Mouse (Mus musculus): Measurements from ENCODE around the gene Rbm46. TPM values are rescaled to one million over a fixed set of nuclear protein-coding genes. Genes with fewer than 3 reads are reported as not detected.
A peak's percentile ranks its signal among the peaks of the same experiment; 100 is the strongest.

The Rbm46 gene
- total RNA-seq (2021), result 1.1 and 1.7 TPM in 2 replicates
- long read RNA-seq, experiment 1, partial matches to known transcripts, result 0 of 2 reads
- long read RNA-seq, experiment 1, other reads (novel, unspliced or antisense), result 2 of 2 reads
- long read RNA-seq, experiment 2, result 0 reads

DNA sequence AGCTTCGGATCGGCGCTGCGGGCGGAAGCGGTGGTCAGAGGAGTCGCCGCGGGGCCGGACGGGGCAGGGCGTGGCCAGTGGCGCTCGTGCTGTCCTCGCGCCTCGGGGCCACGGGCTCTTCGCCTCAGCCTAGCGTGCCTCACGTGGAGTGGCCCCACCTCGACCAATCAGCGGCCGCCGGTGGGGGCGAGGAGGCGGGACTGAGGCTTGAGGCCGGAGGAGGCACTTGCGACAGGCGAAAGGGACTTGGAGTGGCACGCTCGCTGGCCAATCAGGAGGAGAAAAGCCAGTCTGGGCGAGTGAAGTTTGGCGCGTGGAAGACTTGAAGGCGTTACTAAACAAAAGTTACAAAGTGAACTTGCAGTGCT, at the start of gene Rbm46:
TSS of gene Rbm46 (minus strand) at position 112 of the 368 bp plus-strand sequence.
- peak; percentile 88 for DNase-seq

DNA sequence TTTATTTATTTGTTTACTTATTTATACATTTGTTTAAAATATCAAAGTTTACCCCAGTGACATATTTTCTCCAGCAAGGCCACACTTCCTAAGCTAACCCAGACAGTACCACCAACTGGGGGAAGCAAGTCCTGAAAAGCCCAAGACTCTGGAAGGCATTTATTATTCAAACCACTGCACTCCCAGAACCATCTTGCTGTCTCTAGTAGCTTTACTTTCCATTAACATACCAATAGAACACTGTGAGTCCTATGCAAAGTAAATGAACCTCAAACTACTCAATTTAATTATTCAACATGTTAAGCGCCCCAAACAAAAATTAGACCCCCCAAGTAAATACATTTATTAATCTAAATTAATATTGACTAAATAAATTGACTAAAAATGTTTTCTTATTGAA, 39.3 kb upstream of the Rbm46 start:
- no peak for DNase-seq

DNA sequence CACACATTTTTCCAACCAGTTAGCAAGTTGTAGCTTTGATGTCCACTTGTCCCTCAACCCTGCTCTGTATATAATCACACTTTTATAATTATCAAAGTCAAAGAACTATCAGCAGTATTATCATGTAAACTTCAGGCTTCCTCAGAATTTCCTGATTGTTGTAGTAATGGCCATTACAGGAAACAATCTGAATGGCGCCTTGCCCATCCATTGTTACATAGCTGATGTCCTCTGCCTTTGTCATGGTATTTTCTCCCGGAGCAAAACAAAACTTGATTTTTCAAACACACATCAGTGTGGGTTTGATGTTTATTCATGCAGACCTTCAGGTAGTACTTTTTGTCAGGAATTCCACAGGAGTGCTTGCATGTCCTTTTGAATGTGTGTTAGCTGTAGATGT, 32.4 kb upstream of the Rbm46 start:
- no peak for DNase-seq

DNA sequence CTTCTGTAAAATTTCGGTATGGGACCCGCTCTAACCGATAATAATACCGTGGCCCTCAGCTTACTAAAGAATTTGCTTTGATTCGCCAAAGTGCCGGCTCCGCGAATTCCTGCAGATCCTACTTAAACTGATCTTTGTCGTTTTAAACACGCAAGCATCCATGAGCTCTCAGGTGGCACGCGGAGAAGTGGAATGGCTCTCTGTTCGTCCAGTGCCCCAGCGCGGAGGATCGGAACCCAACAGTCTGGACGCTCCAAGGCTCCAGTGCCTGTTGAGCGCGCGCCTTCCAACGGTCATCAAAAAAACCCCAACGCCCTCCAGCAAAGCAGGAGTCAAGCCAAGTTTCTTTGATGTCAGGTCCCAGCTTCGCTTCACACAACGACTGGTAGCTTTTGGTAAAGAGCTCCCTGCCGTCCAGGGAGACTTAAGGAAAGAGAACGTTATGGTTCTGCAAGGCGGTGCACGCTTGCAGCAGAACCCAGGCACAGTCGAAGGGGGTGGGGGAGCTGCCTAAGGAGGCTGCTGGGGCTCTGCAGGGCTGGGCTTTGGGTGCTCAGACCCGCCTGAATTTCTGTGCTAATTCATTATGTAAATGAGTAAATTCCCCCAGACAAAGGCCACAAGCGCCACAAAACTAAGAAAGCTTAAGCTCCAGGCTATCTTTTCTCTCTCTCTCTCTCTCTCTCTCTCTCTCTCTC, 28.1 kb upstream of the Rbm46 start:
- peak; percentile 6 for DNase-seq

DNA sequence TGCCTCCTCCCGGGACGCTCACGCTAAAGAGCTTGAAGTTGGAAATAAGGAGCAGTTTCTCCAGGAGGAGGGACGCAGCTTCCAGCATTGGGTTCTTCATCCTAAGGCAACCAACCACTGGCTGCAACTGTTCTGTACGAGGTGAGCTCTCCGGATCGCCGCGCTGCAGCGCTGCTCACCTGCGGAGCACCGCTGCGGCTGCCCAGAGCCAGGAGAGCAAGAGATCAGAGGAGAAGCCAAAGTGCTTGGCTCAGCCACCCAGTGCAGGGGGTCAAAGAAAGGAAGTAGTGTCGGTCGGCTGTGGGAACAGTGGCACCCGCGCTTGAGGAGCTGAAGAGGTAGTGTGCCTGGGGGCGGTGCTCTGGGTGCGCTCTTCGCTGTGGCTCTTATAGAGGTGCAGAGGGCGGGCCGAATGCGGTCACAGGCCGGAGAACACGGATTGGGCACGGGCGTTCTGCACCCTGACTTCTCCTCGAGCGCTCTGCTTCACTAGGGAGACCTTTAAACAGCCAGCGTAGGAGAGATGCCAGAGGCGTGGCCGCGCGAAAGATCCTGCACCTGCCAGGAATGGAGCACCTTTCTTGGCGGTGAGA, 27.4 kb upstream of the Rbm46 start, which contains the start of gene Lrat:
TSS of gene Lrat (minus strand) at position 361 of the 593 bp plus-strand sequence.
- DNase-seq, result peak; percentile 17

DNA sequence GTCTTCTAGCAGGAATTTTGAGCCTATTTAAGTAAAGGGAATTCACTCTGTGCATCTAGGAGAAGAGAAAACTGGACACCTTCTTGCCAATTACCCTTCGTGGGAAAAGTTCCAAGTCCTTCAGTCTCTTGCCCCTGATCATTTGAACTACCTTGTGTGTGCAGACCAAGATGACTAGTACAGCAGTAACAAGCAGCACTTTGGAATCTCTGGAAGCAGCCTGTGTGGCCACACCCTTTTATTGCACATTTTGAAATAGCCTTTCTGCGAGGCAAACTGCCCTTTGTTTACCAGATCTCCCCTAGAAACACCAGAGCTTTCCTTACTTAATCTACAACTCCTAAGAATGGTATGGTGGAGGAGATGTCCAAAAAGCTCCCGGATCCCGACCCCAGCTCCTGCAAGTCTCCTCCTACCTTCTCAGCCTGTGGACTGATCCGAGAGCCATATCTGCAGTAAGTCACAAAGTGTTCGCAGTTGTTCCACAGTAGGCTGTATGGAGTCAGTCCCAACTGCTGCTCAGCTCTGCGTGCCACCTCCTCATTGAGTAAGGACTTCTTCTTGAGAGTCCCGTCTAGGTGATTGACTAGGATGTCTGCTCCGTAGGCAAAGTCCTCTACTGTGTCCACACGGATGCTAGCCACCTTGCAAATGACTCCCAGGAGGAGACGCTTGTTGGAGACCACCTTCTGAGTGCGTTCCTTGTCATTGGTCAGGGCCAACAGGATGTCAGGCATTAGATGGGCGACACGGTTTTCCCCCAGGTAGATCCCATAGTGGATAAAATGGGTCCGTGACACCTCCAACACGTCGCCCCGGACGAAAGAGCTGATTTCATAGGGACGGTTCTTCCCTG, 26.7 kb upstream of the Rbm46 start:
- no peak for DNase-seq

DNA sequence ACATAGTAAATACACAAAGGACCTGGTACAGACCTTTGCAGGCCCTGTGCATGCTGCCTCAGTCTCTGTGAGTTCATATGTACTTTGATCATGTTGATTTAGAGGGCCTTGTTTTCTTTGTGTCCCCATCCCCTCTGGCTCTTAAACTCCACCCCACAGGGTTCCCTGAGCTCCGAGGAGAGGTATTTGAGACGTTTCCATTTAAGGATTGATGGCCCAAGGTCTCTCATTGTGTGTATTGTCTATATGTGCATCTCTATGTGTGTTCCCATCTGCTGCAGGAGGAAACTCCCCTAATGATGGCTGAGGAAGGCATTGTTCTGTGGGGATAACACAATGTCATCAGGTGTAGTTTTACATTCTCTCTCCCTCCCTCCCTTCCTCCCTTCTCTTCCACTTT, 12.6 kb upstream of the Rbm46 start:
- DNase-seq, result no peak

DNA sequence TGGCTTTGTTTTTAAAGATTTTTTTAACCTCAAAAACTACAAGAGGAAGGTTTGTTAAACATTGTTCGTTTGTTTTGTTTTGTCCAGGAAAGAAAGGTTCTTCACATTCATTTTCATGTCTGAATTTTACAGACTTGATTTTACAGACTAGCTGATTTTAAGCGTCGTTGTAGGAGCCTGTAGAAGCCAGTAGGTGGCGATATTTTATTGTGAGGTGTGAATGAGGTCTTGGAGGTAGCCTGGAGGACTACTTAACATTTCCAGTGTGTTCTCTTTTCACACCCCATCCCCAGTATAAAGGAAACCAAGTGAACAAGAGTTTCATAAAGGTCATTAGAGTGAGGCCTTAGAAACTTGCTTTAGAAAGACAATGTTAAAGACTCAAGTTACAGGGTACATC, 975 bp upstream of the Rbm46 start:
- DNase-seq, result peak; percentile 39

DNA sequence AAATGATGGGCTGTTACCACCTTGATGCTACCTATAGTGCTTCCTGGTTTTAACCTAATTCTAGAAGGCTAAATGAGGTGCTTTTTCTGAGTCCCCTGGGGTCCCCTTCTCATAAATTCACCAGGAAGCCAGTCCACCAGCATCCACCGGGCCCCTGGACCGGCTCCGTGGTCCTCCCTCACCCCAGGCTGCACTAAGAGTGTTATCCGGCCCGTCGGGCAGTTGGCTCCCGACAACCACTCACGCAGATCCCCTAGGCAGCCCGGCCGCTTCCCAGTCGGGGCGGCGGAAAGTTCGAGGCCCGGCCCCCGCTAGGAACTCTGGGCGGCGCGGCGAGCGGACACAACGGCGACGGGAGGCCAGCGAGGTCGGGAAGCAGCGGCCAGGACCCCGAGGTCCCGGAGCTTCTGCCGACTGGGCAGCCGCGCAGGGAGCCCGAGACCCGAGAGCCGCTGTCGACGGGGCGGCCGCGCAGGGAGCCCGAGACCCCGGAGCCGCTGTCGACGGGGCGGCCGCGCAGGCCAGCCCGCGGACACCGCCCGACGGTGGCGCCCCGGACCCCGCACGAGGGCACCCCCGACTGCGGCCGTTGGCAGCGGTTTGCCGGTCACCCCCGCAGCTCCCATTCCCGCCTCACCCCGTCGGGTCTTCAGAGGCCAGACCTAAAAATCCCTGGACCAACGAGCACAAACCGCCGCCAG, 462 bp downstream of the Rbm46 start:
- no peak for DNase-seq

DNA sequence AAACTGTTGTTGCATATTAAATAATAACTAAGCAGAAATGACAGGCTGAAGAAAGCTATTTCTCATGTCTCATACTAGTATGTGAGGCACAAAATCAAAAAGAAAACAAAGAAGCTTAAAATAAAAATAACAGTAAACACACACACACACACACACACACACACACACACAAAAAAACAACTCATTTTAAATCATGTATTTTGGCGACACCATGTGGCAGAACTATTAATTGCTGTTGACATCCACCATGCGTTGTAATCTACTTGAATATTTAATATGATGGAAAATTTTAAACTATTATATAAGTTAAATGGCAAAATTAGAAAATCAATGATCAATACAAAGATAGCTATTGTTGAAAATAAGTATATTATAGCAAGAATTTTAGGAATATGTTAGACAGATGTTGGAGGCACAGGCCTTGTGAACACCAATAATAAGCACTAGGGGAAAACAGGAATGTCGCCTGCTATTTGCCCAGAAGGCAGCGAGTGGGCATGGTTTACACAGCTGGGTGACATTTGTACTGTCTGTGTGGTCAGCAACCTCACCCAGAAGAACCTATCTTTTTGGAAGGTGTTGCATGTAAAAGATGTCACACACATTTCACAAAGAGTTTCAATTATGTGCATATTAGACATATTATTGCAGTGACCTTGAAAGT, 18.7 kb downstream of the Rbm46 start:
- peak; percentile 33 for DNase-seq

DNA sequence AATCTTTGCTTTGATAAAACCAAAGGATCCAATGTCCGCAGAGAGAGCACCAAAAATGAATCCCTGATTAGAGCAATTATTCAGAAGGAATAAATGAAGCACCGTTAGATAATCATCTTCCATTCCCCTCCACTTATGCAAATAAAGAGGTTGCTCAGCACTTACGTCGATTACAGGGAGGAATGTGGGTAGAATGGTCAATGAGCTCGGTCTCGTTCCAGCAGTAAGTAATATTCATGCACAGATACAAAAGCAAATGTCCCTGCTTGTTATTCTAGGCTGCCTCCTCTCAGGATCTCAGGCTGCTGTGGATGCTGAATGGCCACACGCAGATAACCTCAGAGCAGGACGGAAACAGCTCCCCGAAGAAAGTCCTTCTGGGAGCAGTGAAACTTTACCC, 51.1 kb downstream of the Rbm46 start:
- no peak for DNase-seq

DNA sequence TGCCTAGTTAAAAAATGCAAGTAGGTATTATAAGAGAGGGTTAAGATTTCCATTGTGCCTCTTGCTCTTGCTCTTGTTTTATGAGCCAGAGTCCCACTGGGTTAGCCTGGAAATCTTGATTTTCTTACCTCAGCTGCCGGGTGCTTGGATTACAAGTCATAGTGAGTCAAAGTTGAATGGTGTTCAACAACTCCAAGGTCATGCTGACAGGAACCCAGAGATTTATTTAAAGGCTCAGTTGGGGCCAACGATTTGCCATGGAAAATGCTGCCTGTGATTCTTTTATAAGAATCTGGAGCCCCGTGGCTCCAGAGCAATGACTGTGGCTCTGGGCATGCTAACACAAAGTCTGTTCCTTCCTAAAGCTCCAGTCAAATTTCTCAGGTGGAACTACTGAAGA, 64.4 kb downstream of the Rbm46 start:
- peak; percentile 53 for DNase-seq

DNA sequence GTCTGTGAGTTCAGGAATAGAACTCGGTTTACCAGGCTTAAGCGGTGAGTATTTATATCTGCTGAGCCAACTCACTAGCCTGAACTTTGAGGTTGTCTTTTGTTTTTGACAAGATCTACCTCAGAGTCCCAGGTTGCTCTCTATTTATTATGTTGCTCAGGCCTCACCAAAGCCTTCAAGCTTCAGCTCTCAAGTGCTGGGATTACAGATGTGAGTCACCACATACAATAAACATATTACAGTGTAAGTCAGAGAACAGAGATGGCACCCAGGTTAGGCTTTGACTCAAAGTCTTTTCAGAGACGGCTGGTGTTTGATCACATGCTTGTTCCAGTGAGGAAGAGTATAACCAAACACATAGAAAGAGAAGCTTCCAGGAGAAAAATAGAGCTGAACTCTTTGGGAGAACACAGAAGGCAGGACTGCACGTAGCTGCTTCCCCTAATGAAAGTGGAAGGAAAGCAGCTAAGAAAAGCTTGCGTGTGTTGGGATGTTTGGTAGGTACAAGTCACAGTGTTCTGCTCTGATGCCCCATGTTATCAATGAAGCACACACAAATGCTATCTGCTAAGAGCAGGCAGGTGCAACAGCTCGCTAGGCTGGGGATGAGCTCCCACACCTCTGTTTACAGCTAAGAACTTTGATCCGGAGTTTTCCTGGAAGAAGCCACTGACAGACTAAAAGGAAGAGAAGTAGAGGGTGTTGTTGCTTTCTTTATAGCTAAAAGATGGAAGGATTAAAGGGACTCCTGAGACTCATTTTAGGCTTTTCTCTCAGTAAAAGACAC, 65.8 kb downstream of the Rbm46 start:
- no peak for DNase-seq

DNA sequence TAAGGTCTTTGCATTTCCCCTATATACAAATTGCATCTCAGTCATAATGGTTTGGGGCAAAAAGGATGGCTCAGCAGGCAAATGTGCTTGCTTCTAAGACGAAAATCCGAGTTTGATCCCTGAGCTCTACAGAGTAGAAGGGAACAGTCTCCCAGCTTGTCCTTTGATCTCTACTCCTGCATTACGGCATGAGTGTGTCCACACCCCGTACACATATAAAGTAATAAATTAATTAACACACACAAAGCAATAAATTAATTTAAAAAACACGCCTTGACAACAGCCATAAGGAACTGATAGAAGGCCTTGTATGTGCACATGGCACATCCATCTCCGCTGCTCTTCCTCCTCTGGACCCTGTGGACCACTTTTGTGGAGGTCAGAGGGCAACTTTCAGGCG, 66.5 kb downstream of the Rbm46 start:
- DNase-seq, result no peak

DNA sequence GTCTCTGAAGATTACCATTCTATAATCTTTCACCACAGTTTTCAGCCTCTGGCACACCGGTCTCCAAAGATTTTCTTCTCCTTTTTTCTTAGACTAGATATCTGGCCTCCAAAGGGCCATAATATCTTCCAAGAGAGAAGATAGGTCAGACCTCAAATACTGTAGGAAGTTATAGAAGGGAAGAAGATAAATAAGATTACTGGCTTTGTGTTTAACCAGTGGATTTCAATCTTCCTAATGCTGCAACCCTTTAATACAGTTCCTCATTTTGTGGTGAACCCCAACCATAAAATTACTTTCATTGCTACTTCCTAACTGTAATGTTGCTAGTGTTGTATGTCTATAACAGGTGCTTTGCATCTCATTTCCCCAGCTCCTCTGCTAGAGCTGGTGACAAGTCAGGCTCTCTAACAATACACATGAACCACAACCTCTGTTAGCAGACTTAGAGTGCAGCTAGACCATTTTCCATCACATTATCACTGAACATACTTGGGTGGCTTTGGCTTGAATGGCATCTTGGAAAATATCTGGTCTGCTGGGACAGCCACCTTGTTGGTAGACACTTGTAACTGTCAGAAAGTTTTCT, 67.9 kb downstream of the Rbm46 start:
- DNase-seq, result no peak

DNA sequence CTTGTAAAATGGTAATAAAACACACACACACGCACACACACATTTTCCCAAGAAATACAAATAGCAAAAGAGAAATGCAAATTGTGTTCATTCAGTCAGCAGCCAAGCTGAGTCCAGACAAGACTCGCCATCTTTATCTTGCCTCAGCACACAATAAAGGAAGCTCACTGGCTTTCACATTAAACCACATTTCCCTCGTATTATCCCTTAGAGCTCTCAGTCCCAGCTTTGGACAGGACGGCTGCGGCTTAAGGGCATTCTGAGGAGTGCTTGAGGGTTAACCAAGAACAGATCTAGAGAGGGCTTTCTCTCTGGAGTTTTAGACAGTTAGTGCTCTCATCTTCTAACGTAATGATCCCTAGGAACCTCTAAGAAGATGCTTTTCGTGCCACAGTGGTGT, 71.0 kb downstream of the Rbm46 start:
- DNase-seq, result no peak

DNA sequence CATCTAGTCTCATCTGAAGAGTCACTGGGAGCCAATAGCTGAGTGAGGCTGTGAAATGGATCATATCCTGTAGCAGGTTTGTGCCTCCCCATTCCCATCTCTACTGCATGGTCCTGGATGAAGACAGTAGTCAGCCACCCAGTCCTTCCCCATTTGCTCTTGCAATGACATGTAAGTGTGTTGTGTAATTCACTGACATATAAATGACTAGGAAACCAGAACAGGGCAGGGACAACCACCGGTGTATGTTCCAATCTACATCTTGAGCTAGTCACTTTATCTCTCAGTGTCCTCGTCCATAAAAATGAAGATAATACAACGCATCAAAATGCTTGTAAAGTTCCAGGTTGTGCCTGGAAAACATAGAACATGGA, 75.8 kb downstream of the Rbm46 start:
- DNase-seq, result no peak

DNA sequence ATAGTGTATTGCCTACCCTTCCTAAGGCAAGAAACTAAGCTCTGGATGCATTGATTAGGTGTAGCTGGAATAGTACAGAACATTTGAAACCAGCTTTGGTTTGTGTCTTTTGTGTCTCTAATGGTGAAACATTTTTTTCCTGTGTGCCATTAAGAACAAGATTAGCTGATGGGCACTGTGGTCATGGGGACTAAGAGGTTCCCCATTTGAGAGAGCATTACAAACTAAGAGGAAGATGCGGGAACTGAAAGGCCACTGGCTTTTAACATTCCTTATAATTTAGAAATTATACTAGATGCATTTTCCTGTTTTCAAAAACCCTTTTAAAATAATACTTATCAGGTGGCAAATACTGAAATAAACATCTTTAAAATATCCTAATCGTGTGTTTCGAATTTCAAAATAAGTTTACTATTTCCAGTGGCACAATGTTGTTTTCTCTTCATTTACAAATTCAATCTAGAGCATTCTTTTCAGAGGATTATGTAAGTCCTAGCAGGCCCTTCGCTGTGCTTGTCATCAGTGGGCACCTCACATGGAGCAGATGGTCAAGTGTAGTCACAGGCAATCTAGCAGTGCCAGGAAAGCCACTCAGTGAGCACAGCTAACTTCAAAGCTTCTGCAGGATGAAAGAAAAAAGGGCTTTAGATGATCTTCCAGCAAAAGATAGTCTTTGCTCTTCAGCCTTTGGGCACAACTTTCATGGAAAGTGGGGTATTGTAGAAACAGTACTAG, 76.4 kb downstream of the Rbm46 start:
- no peak for DNase-seq

DNA sequence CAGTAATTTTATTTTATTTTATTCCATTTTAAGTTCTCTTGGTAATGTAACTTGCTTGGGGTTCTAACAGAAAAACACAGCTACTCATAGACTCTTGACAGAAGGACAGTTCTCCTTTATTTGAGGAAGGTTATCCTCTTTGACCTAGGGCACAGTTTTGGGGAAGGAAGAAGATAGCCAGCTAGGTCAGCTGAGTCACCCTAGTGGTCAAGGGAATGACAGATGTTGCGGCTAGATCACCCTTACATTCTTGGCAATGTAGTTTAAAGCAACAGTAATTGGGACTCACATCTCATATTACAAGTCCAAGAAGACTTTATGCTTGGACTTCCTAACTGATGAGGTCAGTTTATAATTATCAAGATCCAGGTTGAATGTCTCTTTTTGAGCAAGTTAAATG, 82.6 kb downstream of the Rbm46 start:
- no peak for DNase-seq

DNA sequence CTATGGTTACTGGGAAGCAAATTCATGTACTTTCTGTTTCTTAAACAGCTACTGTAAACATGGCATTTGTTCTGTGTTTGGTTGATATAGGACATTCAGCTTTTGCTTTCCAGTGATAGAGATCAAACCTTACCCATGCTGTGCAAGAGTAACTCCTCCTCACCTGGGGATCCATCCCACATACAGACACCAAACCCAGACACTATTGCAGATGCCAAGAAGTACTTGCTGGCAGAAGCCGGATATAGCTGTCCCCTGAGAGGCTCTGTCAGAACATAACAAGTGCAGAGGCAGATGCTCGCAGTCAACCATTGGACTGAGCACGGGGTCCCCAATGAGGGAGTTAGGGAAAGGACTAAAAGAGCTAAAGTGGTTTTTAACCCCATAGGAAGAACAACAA, 84.6 kb downstream of the Rbm46 start:
- no peak for DNase-seq

All from adrenal gland, postnatal 14 days (tissue).